Mouse (Mus musculus) c-Kit-positive CD71-positive TER-119-positive erythroid progenitor cells, embryonic 14.5 days (primary cell): Measurements from ENCODE around the gene Vmn1r37.
"Not testable (repeated sequence)": the region's sequence is repeated elsewhere in the genome, so short reads cannot be mapped to it uniquely, and the experiment has no call there.

ENCODE experiments used
- DNase-seq: peaks from one replicate; pipeline ENCODE4 v3.0.0-alpha.2; 2013; ENCODE audit warnings: low spot score

Gene Vmn1r37

DNA sequence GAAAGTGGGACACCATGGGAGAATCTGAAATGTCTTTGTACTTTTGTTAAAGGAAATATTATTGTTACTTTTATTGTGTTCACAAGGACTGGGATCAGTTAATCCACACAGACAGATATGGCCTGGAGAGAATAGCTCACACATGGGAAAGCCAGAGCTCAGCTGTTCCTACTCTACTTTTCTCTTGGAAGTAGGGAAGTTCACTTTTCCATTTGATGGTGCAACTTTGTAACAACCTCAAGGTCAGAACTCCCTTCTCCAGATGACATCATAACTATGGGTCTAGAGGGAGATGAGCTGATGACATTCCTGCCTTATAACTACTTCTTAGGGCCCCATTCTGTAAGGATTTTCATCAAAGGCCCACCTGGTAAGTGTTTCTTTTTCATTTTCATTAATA lies at the start of gene Vmn1r37:
Gene Vmn1r37, plus strand, starts transcription at position 301 of the 400 bp plus-strand sequence.
- DNase-seq, result not testable (repeated sequence)

DNA sequence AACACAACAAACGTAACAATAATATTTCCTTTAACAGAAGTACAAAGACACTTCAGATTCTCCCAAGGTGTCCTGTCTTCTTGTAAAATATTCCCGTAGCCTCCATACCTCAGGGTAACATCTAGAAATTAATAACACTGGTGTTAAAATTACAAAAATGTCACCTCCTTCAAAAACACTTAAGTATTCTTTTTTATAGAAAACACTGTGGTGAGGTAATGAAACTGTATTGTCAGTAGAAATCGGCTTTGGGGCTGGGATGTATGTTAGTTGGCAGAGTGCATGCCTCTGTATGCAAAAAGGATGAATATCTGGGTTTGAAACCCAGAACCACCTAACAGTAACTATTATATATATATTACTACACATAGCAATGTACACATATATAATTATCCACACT lies 43.4 kb upstream of the Vmn1r37 start, which contains the start of gene Vmn1r35:
Gene Vmn1r35, minus strand, starts transcription at position 101 of the 400 bp plus-strand sequence.
- DNase-seq, result no peak

DNA sequence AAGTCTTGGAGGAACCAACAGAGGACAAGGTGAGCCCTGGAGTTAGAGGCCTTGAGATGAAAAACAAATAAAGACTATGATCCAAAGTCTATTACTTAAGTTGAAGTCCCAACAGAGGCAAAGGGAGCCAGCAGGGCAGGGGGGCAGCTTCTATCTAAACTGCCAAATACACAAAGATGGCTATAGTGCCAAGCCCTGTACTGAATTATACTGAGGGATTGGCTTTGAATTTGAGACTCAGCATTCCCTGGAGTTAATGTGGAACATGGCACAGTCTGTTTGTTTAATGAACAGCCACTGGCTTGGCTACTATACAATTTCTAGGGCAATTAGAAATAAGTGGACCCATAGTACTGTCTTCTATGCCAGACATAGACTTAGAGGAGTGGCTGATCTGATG lies 20.3 kb upstream of the Vmn1r37 start:
- DNase-seq, result no peak

DNA sequence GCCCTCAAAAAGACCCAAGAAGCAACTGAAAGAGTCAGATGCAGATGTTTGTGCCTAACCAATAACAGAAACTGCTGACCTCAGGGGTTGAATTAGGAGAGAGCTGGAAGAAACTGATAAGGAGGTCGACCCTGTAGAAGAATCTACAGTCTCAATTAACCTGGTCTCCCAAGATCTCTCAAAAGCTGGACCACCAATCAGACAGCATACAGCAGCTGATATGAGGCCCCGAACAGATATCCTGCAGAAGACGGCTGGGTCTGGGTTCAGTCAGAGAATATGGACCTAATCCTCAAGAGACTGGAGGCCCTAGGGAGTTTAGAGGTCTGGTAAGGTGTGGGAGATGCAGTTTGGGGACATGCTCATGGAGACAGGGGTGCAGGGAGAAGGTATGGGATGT lies 15.3 kb upstream of the Vmn1r37 start:
- no peak for DNase-seq

DNA sequence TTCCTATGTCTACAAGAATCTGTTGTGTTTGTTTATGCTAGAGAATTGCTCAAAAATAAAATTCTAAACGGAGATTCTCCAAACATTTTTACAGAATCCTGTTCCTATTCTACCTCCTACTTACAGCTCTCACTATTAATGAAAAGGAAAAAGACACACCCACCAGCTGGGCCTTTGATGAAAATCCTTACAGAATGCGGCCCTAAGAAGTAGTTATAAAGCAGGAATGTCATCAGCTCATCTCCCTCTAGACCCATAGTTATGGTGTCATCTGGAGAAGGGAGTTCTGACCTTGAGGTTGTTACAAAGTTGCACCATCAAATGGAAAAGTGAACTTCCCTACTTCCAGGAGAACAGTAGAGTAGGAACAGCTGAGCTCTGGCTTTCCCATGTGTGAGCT lies 10.1 kb upstream of the Vmn1r37 start, which contains the start of gene Vmn1r36:
Gene Vmn1r36, minus strand, starts transcription at position 101 of the 400 bp plus-strand sequence.
- DNase-seq, result not testable (repeated sequence)

DNA sequence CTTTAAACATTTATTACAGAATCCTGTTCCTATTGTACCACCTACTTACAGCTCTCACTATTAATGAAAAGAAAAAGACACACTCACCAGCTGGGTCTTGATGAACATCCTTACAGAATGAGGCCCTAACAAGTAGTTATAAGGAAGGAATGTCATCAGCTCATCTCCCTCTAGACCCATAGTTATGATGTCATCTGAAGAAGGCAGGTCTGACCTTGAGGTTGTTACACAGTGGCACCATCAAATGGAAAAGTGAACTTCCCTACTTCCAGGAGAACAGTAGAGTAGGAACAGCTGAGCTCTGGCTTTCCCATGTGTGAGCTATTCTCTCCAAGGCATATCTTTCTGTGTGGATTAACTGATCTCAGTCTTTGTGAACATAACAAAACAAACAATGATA lies 53.3 kb downstream of the Vmn1r37 start, which contains the start of gene Vmn1r38:
Gene Vmn1r38, minus strand, starts transcription at position 101 of the 400 bp plus-strand sequence.
- DNase-seq, result not testable (repeated sequence)
